20 mouse cellular contexts compared by ENCODE assay signal in genomic region chr2:181166469-181166868, GRCm38 (mm10). TPM values are rescaled to one million over a fixed set of nuclear protein-coding genes. Genes with fewer than 3 reads are reported as not detected.
"Had no signal": no experiment of that assay in that cellular context is flagged by ENCODE, and none has a peak within 500 bp of the region (broad histone marks: within the 10 kb centered on the region; RNA-seq: fewer than 3 reads in every experiment).

No protein-coding gene starts in this region.

- H3K36me3 ChIP-seq: neural tube, embryonic 13.5 days; neural tube, embryonic 15.5 days; stomach, embryonic 15.5 days had no signal

- H3K27me3 ChIP-seq: neural tube, embryonic 15.5 days; stomach, embryonic 15.5 days had no signal

- H3K9me3 ChIP-seq: neural tube, embryonic 13.5 days; neural tube, embryonic 15.5 days; stomach, embryonic 15.5 days had no signal

- H3K4me1 ChIP-seq: neural tube, embryonic 13.5 days; neural tube, embryonic 15.5 days; stomach, embryonic 15.5 days had no signal

- DNase-seq: right cerebral cortex, adult 18-20 months; right cerebral cortex, postnatal 14 days; right cerebral cortex, postnatal 25 days; right cerebral cortex, postnatal 4 days; spleen, adult 18-20 months; thymus, adult 18-20 months; thymus, adult 2 months; thymus, postnatal 14 days; thymus, postnatal 25 days; thymus, postnatal 36 days; thymus, postnatal 4 days had no signal

- H3K27ac ChIP-seq: neural tube, embryonic 13.5 days; neural tube, embryonic 15.5 days; stomach, embryonic 15.5 days; stomach, postnatal 0 days had no signal

- H3K4me3 ChIP-seq: neural tube, embryonic 13.5 days; neural tube, embryonic 15.5 days; stomach, embryonic 15.5 days had no signal

- H3K4me2 ChIP-seq: neural tube, embryonic 13.5 days; neural tube, embryonic 15.5 days; stomach, embryonic 15.5 days had no signal

- H3K9ac ChIP-seq: neural tube, embryonic 13.5 days; neural tube, embryonic 15.5 days; stomach, embryonic 15.5 days had no signal

RNA-seq across cellular contexts. Expression of gene Eef1a2, which starts 9.7 kb away (rescaled TPM):
- total RNA-seq: neutrophil, adult 5-6 weeks had no signal
- polyA plus RNA-seq: thymus, postnatal 0 days had no signal

RNA-seq across cellular contexts. Expression of gene Kcnq2, which starts 31.4 kb away (rescaled TPM):
- total RNA-seq: neutrophil, adult 5-6 weeks had no signal
- polyA plus RNA-seq: spleen, adult 2 months had no signal

RNA-seq across cellular contexts. Expression of gene Ptk6, which starts 36.1 kb away (rescaled TPM):
- polyA plus RNA-seq: neural tube, embryonic 13.5 days; neural tube, embryonic 14.5 days; neural tube, embryonic 15.5 days; stomach, embryonic 14.5 days had no signal

RNA-seq across cellular contexts. Expression of gene Srms, which starts 46.5 kb away (rescaled TPM):
- polyA plus RNA-seq: stomach, embryonic 14.5 days had no signal
